Comparison of ENCODE assay signal across 21 mouse cellular contexts in genomic region chrX:128853441-128853840, GRCm38 (mm10).
A peak's percentile ranks its signal among the peaks of the same experiment; 100 is the strongest.
DNase-seq lines count a peak whose midpoint lies in the region; ATAC-seq and TF ChIP-seq lines count a peak whose summit lies in the region.
"Had no signal": no experiment of that assay in that cellular context is flagged by ENCODE, and none has a peak within 500 bp of the region (broad histone marks: within the 10 kb centered on the region; RNA-seq: fewer than 3 reads in every experiment).

No protein-coding gene starts in this region.

- no peaks in the 10 kb centered on the region for H3K4me1 ChIP-seq in forebrain, embryonic 15.5 days
- H3K4me1 ChIP-seq in forebrain, embryonic 10.5 days: no peaks in the 10 kb centered on the region
- no peaks in the 10 kb centered on the region for H3K4me1 ChIP-seq in liver, postnatal 0 days (ENCODE audit: insufficient read depth)
- H3K4me1 ChIP-seq in limb, embryonic 10.5 days: no peaks in the 10 kb centered on the region
- H3K4me1 ChIP-seq: neural tube, embryonic 12.5 days had no signal

- ATAC-seq in forebrain, embryonic 15.5 days (replicated peaks): peak; percentile 83
- ATAC-seq in liver, postnatal 0 days: no peak
- ATAC-seq: inflammation-experienced regulatory T-cells, adult 6 months had no signal

- H3K27me3 ChIP-seq in forebrain, embryonic 15.5 days: no peaks in the 10 kb centered on the region
- H3K27me3 ChIP-seq in forebrain, embryonic 10.5 days (ENCODE audit: poor library complexity, severe bottlenecking): no peaks in the 10 kb centered on the region
- H3K27me3 ChIP-seq in liver, postnatal 0 days (ENCODE audit: insufficient read depth, low read length): no peaks in the 10 kb centered on the region
- no peaks in the 10 kb centered on the region for H3K27me3 ChIP-seq in limb, embryonic 10.5 days (ENCODE audit: low read depth, poor library complexity, severe bottlenecking)
- H3K27me3 ChIP-seq: neural tube, embryonic 12.5 days had no signal

- H3K9ac ChIP-seq in forebrain, embryonic 15.5 days (replicated peaks): no peak overlapping the region
- no peak overlapping the region for H3K9ac ChIP-seq in liver, postnatal 0 days (replicated peaks)
- H3K9ac ChIP-seq: neural tube, embryonic 12.5 days had no signal

- no peak overlapping the region for H3K27ac ChIP-seq in forebrain, embryonic 15.5 days (replicated peaks)
- H3K27ac ChIP-seq in forebrain, embryonic 10.5 days: no peak overlapping the region
- H3K27ac ChIP-seq in liver, postnatal 0 days (ENCODE audit: low read depth): no peak overlapping the region
- H3K27ac ChIP-seq in limb, embryonic 10.5 days: no peak overlapping the region
- H3K27ac ChIP-seq: gastrocnemius, adult 2 months; macrophage; neural tube, embryonic 12.5 days had no signal

- H3K4me2 ChIP-seq in forebrain, embryonic 15.5 days (replicated peaks): no peak overlapping the region
- no peak overlapping the region for H3K4me2 ChIP-seq in liver, postnatal 0 days (ENCODE audit: low read depth, low read length)
- H3K4me2 ChIP-seq: heart, embryonic 11.5 days; liver, embryonic 11.5 days; midbrain, embryonic 11.5 days; neural tube, embryonic 12.5 days had no signal

- no peak for TF ChIP-seq EP300 in liver, postnatal 0 days (IDR thresholded peaks at IDR 0.05; ENCODE audit: low read depth)

- no peak for TF ChIP-seq CTCF in liver, postnatal 0 days (IDR thresholded peaks at IDR 0.05; ENCODE audit: low read depth)

- no peak for DNase-seq in forebrain, embryonic 10.5 days (ENCODE audit: extremely low spot score, low spot score)
- DNase-seq in brain, adult 2 months (ENCODE audit: low read depth, low spot score): peak; percentile 11
- DNase-seq in brain, embryonic 18.5 days (ENCODE audit: low read depth, low spot score): peak; percentile 16
- DNase-seq in layer of hippocampus, postnatal 10 days (ENCODE audit: low spot score in 2 of 2): peak; percentile 5 to 25
- no peak for DNase-seq in liver, postnatal 0 days
- no peak for DNase-seq in limb, embryonic 10.5 days (ENCODE audit: low spot score)
- DNase-seq: cerebellum, postnatal 25 days; embryo, embryonic 11 days; gastrocnemius, adult 2 months; heart, postnatal 10 days; kidney, adult 2 months; kidney, postnatal 14 days; lung, adult 2 months; thymus, postnatal 4 days had no signal

- H3K36me3 ChIP-seq in forebrain, embryonic 15.5 days: no peaks in the 10 kb centered on the region
- no peaks in the 10 kb centered on the region for H3K36me3 ChIP-seq in forebrain, embryonic 10.5 days (replicated peaks)
- no peaks in the 10 kb centered on the region for H3K36me3 ChIP-seq in liver, postnatal 0 days (replicated peaks; ENCODE audit: insufficient read depth, low read length)
- H3K36me3 ChIP-seq in limb, embryonic 10.5 days: no peaks in the 10 kb centered on the region
- H3K36me3 ChIP-seq: neural tube, embryonic 12.5 days had no signal

- H3K9me3 ChIP-seq in forebrain, embryonic 15.5 days: no peaks in the 10 kb centered on the region
- H3K9me3 ChIP-seq in forebrain, embryonic 10.5 days: no peaks in the 10 kb centered on the region
- H3K9me3 ChIP-seq in liver, postnatal 0 days (ENCODE audit: low read length): no peaks in the 10 kb centered on the region
- H3K9me3 ChIP-seq in limb, embryonic 10.5 days (replicated peaks): no peaks in the 10 kb centered on the region
- H3K9me3 ChIP-seq: neural tube, embryonic 12.5 days had no signal

- WGBS in forebrain, embryonic 15.5 days: 29% methylated on average over 2 of the region's 2 CpGs
- 78% methylated on average over 2 of the region's 2 CpGs for WGBS in forebrain, embryonic 10.5 days
- WGBS in liver, postnatal 0 days (ENCODE audit: insufficient replicate concordance): 60% methylated on average over 2 of the region's 2 CpGs
- 72% methylated on average over 2 of the region's 2 CpGs for WGBS in limb, embryonic 10.5 days

- H3K4me3 ChIP-seq in forebrain, embryonic 15.5 days: no peak overlapping the region
- no peak overlapping the region for H3K4me3 ChIP-seq in forebrain, embryonic 10.5 days
- H3K4me3 ChIP-seq in liver, postnatal 0 days (ENCODE audit: low read depth, low read length): no peak overlapping the region
- H3K4me3 ChIP-seq in limb, embryonic 10.5 days: no peak overlapping the region
- H3K4me3 ChIP-seq: gastrocnemius, adult 2 months; neural tube, embryonic 12.5 days had no signal

Comparison
In these comparisons a context has a peak if more than half of its experiments do, and no peak if none do; other contexts are left out.
1. DNase-seq: peak in brain, adult 2 months (single experiment), brain, embryonic 18.5 days (single experiment) and layer of hippocampus, postnatal 10 days (2 of 2); none in forebrain, embryonic 10.5 days (single experiment), liver, postnatal 0 days (single experiment) and limb, embryonic 10.5 days (single experiment).